Mouse (Mus musculus) olfactory bulb, adult 2 months (tissue): ENCODE measurements around the gene Zfp141.
"Not testable (repeated sequence)": the region's sequence is repeated elsewhere in the genome, so short reads cannot be mapped to it uniquely, and the experiment has no call there.

Experiments used
- CTCF ChIP-seq: fragments of 200-500 bp; IDR thresholded peaks from 2 replicates; pipeline ENCODE4 v1.5.1; 2012; ENCODE audit warnings: low read depth, mild to moderate bottlenecking, low read length, moderate library complexity; ENCODE audit not compliant: insufficient read depth
- POLR2A ChIP-seq: fragments of 200-500 bp; IDR thresholded peaks from 2 replicates; pipeline ENCODE4 v1.6.1; 2012; ENCODE audit warnings: mild to moderate bottlenecking, low read depth, low read length, moderate library complexity; ENCODE audit not compliant: insufficient read depth

DNA sequence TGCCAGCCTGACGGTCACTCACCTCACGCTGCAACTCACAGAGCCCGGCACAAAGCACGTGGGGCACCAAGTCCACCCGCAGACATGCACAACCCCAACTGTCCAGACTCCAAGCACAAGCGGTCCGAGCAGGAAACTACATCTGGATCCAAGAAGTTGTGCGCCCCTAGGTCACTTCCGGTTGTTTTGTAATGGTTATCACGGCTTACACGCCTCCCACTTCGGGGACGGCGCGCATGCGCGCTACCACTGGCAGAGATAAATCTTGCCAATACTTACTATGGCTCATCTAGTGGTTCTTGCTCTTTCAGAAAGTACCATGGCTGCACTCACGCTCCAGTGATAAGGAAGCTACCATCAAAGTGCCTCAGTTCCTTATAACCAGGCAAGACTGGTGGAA lies at the start of gene Zfp141:
- TF ChIP-seq CTCF, POLR2A: not testable (repeated sequence)
